Mouse (Mus musculus): ENCODE measurements at regions not wholly inside any gene's neighbourhood (a gene's known extent, or its start where the extent isn't known, plus 50 kb on each side); places are given as distances from the start of the nearest gene placed in this dataset.

- no peak for DNase-seq
Observed at GRCm38 (mm10) chr9:101551256-101551655, 299.7 kb upstream of the Ppp2r3a start.

GRCm38 (mm10) chr9:101546213-101546832 lies 294.7 kb upstream of the Ppp2r3a start:
- no peak for DNase-seq

- peak; percentile 26 to 28 for DNase-seq
Observed at GRCm38 (mm10) chr9:101518137-101518536, 266.5 kb upstream of the Ppp2r3a start.

- DNase-seq, result no peak
Observed at GRCm38 (mm10) chr9:101510807-101511206, 259.2 kb upstream of the Ppp2r3a start.

- no peak for DNase-seq
Observed at GRCm38 (mm10) chr9:101509196-101509595, 257.6 kb upstream of the Ppp2r3a start.

- DNase-seq, result no peak
Observed at GRCm38 (mm10) chr9:101507023-101507690, 255.6 kb upstream of the Ppp2r3a start.

- peak; percentile 11 to 12 for DNase-seq
Observed at GRCm38 (mm10) chr9:101501706-101502465, 250.3 kb upstream of the Ppp2r3a start.

GRCm38 (mm10) chr9:101501036-101501435 lies 249.4 kb upstream of the Ppp2r3a start:
- no peak for DNase-seq

- no peak for DNase-seq
Observed at GRCm38 (mm10) chr9:101498721-101499120, 247.1 kb upstream of the Ppp2r3a start.

- DNase-seq, result peak; percentile 73 to 76
Observed at GRCm38 (mm10) chr9:101495768-101496167, 244.2 kb upstream of the Ppp2r3a start.

GRCm38 (mm10) chr9:101489013-101489412 lies 237.4 kb upstream of the Ppp2r3a start:
- DNase-seq, result no peak

- DNase-seq, result no peak
Observed at GRCm38 (mm10) chr9:101476223-101476622, 224.6 kb upstream of the Ppp2r3a start.

- no peak for DNase-seq
Observed at GRCm38 (mm10) chr9:101473074-101473461, 221.5 kb upstream of the Ppp2r3a start.

- DNase-seq, result peak; percentile 57
Observed at GRCm38 (mm10) chr9:101472101-101473073, 220.8 kb upstream of the Ppp2r3a start.

GRCm38 (mm10) chr9:101471665-101472064 lies 220.1 kb upstream of the Ppp2r3a start:
- DNase-seq, result no peak

GRCm38 (mm10) chr9:101469756-101470155 lies 218.2 kb upstream of the Ppp2r3a start:
- no peak for DNase-seq

- peak in 1 of 2 experiments; percentile 21 for DNase-seq
Observed at GRCm38 (mm10) chr9:101464727-101465427, 213.3 kb upstream of the Ppp2r3a start.

GRCm38 (mm10) chr9:101458947-101459627 lies 207.5 kb upstream of the Ppp2r3a start:
- DNase-seq, result no peak

GRCm38 (mm10) chr9:101458306-101458946 lies 206.8 kb upstream of the Ppp2r3a start:
- no peak for DNase-seq

- DNase-seq, result peak in 1 of 2 experiments; percentile 31
Observed at GRCm38 (mm10) chr9:101446316-101446715, 194.7 kb upstream of the Ppp2r3a start.

GRCm38 (mm10) chr9:101445764-101446163 lies 194.2 kb upstream of the Ppp2r3a start:
- DNase-seq, result peak; percentile 66 to 69
